Mouse (Mus musculus) mammary gland, adult 2 months (tissue): ENCODE measurements around the gene Bend5. TPM values are rescaled to one million over a fixed set of nuclear protein-coding genes. Genes with fewer than 3 reads are reported as not detected.

ENCODE experiments used
- polyA plus RNA-seq: library from polyadenylated mRNA; depleted of rRNA; stranded (reverse); fragments of >200 nt; gene quantifications from 2 replicates; pipeline ENCODE4 v1.2.3, GENCODE M21; 2012; ENCODE audit warnings: low replicate concordance; rRNA removed

Gene Bend5
- polyA plus RNA-seq: 3.6 and 20.0 TPM in 2 replicates

DNA sequence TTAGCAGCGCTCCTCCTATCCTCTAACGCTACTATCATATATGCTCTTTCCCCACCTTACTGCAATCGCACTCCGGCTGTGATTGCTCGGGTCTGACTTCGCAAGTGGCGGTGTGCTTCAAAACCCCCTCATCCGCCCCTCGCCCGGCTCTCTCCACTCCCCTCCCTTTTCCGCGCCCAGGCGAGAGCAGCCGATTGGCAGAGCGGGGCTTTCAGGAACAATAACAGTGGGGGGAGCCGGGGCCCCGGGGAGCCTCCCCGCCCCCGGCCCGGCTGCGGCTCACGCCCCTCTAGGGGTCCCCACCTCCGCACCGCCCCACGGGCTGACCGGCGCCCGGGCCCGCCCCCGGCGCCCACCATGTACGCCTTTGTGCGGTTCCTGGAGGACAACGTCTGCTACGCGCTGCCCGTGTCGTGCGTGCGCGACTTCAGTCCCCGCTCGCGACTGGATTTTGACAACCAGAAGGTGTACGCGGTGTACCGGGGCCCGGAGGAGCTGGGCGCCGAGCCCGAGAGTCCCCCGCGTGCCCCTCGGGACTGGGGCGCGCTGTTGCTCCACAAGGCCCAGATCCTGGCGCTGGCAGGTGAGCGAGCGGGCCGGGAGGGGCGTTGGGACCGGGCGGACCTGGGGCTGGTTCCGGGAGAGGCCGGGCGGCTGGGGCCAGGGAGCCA lies at the start of gene Bend5:
Bend5 (plus strand) TSS at position 189 of the 671 bp plus-strand sequence.

